Mouse (Mus musculus) c-Kit-positive CD71-positive TER-119-positive erythroid progenitor cells, embryonic 14.5 days (primary cell): ENCODE measurements around the gene Zfp708.
"Not testable (repeated sequence)": the region's sequence is repeated elsewhere in the genome, so short reads cannot be mapped to it uniquely, and the experiment has no call there.

Experiments used
- DNase-seq: peaks from one replicate; pipeline ENCODE4 v3.0.0-alpha.2; 2013; ENCODE audit warnings: low spot score

The Zfp708 gene

GRCm38 (mm10) chr13:67097876-67098275 is at the start of gene Zfp708:
Gene Zfp708, minus strand, starts transcription at chr13:67097976.
- no peak for DNase-seq

- peak; percentile 62 for DNase-seq
Observed at GRCm38 (mm10) chr13:67128038-67128721, 30.4 kb upstream of the Zfp708 start.

GRCm38 (mm10) chr13:67127507-67127906 is 29.7 kb upstream of the Zfp708 start:
- DNase-seq: not testable (repeated sequence)

GRCm38 (mm10) chr13:67124460-67124859 is 26.7 kb upstream of the Zfp708 start:
- no peak for DNase-seq

- not testable (repeated sequence) for DNase-seq
Observed at GRCm38 (mm10) chr13:67121360-67121759, 23.6 kb upstream of the Zfp708 start, which contains the start of gene Zfp759. Gene Zfp759, plus strand, starts transcription at chr13:67121660.

GRCm38 (mm10) chr13:67116163-67116562 is 18.4 kb upstream of the Zfp708 start, which contains the start of gene Rslcan18:
Gene Rslcan18, minus strand, starts transcription at chr13:67116263.
- not testable (repeated sequence) for DNase-seq

- no peak for DNase-seq
Observed at GRCm38 (mm10) chr13:67113287-67113686, 15.5 kb upstream of the Zfp708 start.

GRCm38 (mm10) chr13:67112096-67112495 is 14.3 kb upstream of the Zfp708 start:
- no peak for DNase-seq

- no peak for DNase-seq
Observed at GRCm38 (mm10) chr13:67108821-67109206, 11.0 kb upstream of the Zfp708 start.

- DNase-seq: peak; percentile 98
Observed at GRCm38 (mm10) chr13:67108194-67108820, 10.5 kb upstream of the Zfp708 start, which contains the start of gene Gm28557. Gene Gm28557, minus strand, starts transcription at chr13:67108604.

GRCm38 (mm10) chr13:67107681-67108080 is 9.9 kb upstream of the Zfp708 start:
- no peak for DNase-seq

GRCm38 (mm10) chr13:67090154-67090553 is 7.6 kb downstream of the Zfp708 start:
- DNase-seq: no peak

GRCm38 (mm10) chr13:67081946-67082345 is 15.8 kb downstream of the Zfp708 start:
- DNase-seq: no peak

GRCm38 (mm10) chr13:67081142-67081713 is 16.5 kb downstream of the Zfp708 start:
- DNase-seq: peak; percentile 57

GRCm38 (mm10) chr13:67077244-67077643 is 20.5 kb downstream of the Zfp708 start:
- no peak for DNase-seq

GRCm38 (mm10) chr13:67072786-67073185 is 25.0 kb downstream of the Zfp708 start:
- no peak for DNase-seq

GRCm38 (mm10) chr13:67065386-67065785 is 32.4 kb downstream of the Zfp708 start:
- no peak for DNase-seq

GRCm38 (mm10) chr13:67062427-67062826 is 35.3 kb downstream of the Zfp708 start:
- no peak for DNase-seq

GRCm38 (mm10) chr13:67060786-67061358 is 36.9 kb downstream of the Zfp708 start, which contains the start of gene Zfp712:
Gene Zfp712, minus strand, starts transcription at chr13:67061170.
- DNase-seq: peak; percentile 86

- no peak for DNase-seq
Observed at GRCm38 (mm10) chr13:67060161-67060785, 37.5 kb downstream of the Zfp708 start.
